17 mouse cellular contexts compared by ENCODE assay signal in genomic region chr11:43943781-43944180, GRCm38 (mm10). TPM values are rescaled to one million over a fixed set of nuclear protein-coding genes. Genes with fewer than 3 reads are reported as not detected.
"Had no signal": no experiment of that assay in that cellular context is flagged by ENCODE, and none has a peak within 500 bp of the region (broad histone marks: within the 10 kb centered on the region; RNA-seq: fewer than 3 reads in every experiment).

No protein-coding gene starts in this region.

- DNase-seq: retina, postnatal 1 day; right cerebral cortex, adult 18-20 months; right cerebral cortex, postnatal 14 days; right cerebral cortex, postnatal 25 days; right cerebral cortex, postnatal 4 days; spleen, adult 18-20 months; thymus, adult 18-20 months; thymus, adult 2 months; thymus, postnatal 14 days; thymus, postnatal 25 days; thymus, postnatal 36 days; thymus, postnatal 4 days had no signal

- H3K4me3 ChIP-seq: neural tube, embryonic 13.5 days; neural tube, embryonic 15.5 days; stomach, embryonic 15.5 days had no signal

- H3K4me1 ChIP-seq: neural tube, embryonic 13.5 days; neural tube, embryonic 15.5 days; stomach, embryonic 15.5 days had no signal

- H3K9ac ChIP-seq: neural tube, embryonic 13.5 days; neural tube, embryonic 15.5 days; stomach, embryonic 15.5 days had no signal

- H3K36me3 ChIP-seq: neural tube, embryonic 13.5 days; neural tube, embryonic 15.5 days; stomach, embryonic 15.5 days had no signal

- H3K27ac ChIP-seq: neural tube, embryonic 13.5 days; neural tube, embryonic 15.5 days; stomach, embryonic 15.5 days; stomach, postnatal 0 days had no signal

- H3K27me3 ChIP-seq: neural tube, embryonic 13.5 days; neural tube, embryonic 15.5 days; stomach, embryonic 15.5 days had no signal

RNA-seq across cellular contexts. Expression of gene Adra1b, which starts 42.8 kb away (rescaled TPM):
- total RNA-seq: neutrophil, adult 5-6 weeks had no signal
